Mouse (Mus musculus) adrenal gland (tissue): ENCODE measurements around the gene Amt.
"Not testable (repeated sequence)": the region's sequence is repeated elsewhere in the genome, so short reads cannot be mapped to it uniquely, and the experiment has no call there.

Source experiments
- intact Hi-C: fragments of 180-260 bp; cut with DNase I; formaldehyde crosslinking; loops from one replicate; pipeline ENCODE4 v1.15.1; 2025
- long read RNA-seq, 2 experiments: library from polyadenylated mRNA; unstranded; transcript quantifications; one replicate each; pipeline ENCODE4 v2.0.0; 2020; ENCODE audit warnings: borderline replicate concordance in 1 of 2; ENCODE audit not compliant: insufficient replicate concordance in 1 of 2

Amt gene
- long read RNA-seq, experiment 1, partial matches to known transcripts, result 0 of 1 reads
- long read RNA-seq, experiment 1, other reads (novel, unspliced or antisense), result 1 of 1 reads
- long read RNA-seq, experiment 2, result 0 reads

DNA sequence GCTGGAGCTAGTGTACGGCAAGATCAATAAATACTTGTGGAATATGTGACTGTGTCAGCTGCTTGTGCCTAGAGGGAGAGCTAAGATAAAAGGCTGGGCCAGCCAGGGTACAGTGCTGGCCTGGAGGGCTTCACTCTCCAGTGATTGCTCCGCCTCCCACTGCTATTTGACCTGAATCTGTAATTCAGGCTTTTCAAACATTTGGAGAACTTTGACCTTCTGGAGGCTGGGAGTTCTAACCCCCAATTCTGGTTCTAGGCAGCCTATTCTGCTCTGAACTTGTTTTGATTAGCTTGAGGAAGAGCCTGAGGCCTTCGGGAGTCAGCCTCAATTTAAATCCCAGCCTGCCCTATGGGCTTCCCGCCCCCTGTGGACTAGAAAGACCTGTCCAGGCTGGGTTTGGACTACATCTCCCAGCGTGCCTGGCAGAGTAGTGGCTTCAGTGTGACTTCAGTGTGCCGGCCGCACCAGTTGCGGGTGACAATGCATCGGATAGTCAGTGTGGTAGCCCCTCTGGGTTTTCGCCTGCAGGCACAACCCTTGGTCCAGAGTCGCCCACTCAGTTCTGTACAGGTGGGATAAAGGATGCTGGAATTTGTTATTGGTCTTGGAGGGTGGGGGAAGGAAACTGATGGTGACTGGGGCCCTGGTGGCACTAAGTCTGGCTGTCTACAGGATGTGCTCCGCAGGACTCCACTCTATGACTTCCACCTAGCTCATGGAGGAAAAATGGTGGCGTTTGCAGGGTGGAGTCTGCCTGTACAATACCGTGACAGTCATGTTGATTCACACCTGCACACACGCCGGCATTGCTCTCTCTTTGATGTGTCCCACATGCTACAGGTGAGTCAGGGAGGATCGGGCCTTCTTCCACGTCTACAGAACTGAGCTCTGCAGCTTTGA is at the start of gene Amt:
Gene Amt (plus strand): TSS at position 401 of the 903 bp plus-strand sequence.
- intact Hi-C loops, result no loop called here

DNA sequence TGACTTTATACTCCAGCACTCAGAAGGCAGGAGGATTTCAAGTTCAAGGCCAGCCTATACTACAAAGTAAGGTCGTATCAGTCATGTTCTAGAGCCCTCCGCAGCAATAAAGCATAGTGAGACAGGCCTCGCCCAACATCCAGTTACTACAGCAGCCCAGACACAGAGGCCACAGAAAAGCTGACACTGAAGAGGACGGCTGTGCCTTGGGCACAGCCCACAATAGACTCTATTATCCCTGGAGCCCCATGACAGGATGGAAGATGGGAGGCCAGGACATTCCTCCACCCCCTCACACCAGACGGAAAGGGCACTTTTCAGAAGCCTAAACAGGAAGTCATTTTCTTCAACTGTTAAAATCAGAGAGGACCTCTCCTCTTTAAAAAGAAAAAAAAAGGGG is 47.7 kb upstream of the Amt start:
- intact Hi-C loops, result no loop called here

DNA sequence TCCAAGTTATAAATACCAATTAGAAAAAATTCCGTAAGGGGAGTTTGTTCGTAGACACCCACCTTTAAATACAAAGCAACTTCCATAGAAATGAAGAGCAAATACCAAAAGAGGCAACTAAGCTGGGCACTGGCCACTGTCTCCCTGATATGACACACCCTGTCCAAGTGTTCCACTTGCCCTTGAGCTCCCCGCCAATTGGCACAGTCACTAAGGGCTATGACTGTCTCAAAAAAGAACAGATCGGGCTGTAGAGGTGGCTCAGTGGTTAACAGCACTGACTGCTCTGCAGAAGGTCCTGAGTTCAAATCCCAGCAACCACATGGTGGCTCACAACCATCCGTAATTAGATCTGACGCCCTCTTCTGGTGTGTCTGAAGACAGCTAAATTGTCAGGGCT is 44.8 kb upstream of the Amt start:
- intact Hi-C loops, result no loop called here

DNA sequence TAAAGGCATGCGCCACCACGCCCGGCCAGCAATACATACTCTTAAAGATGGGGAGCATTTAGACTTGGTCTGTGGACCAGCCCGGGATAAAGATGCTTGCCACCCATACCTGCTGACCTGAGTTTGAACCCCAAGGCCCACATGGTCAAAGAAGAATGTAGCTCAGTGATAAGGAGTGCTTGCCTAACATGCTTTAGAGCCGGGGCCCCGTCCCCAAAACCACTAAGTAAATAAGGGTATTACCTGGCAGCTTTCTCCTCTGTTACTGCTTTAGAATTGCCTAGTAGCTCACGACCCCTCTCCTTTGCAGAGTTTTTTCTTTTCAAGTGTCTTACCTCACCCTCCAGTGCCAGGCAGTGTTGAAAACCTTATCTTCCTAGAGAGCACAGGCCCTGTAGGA is 43.9 kb upstream of the Amt start:
- intact Hi-C loops, result no loop called here

DNA sequence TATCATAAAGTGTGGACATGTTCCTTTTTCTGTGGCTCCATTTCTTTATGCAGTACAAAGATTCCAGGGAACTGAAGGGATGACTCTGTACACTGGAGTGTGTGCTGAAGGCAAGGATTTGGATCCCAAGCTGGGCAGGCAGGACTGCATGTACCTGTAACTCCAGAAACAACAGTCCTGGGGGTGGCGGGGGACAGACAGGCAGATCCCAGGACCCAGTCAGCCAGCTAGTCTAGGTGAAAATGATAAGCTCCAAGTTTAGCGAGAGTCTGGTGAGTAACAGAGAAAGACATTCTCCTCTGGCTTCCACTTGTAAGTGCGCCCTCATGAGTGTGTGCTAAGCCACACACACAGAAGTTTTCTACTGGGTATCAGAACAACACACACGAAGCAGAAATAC is 36.1 kb upstream of the Amt start:
- intact Hi-C loops, result no loop called here

DNA sequence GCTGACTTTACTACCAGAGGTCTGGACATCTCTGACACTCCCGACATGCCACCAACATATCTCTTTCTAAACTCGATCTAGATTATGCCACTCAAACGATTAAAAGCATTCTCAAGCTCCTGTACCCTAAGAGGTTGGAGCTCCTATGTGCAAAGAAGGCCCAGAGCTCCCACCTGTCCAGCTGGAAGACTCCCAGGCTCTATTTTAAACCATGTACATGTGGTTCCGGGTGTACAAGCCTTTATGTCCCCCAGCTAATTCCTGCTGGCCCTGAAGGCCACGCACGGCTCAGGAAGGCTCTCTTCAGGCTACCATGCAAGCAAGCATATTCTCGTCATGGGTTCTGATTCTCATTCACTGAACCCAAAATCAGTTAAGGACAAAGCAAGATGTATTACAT is 34.8 kb upstream of the Amt start:
- intact Hi-C loops, result no loop called here

DNA sequence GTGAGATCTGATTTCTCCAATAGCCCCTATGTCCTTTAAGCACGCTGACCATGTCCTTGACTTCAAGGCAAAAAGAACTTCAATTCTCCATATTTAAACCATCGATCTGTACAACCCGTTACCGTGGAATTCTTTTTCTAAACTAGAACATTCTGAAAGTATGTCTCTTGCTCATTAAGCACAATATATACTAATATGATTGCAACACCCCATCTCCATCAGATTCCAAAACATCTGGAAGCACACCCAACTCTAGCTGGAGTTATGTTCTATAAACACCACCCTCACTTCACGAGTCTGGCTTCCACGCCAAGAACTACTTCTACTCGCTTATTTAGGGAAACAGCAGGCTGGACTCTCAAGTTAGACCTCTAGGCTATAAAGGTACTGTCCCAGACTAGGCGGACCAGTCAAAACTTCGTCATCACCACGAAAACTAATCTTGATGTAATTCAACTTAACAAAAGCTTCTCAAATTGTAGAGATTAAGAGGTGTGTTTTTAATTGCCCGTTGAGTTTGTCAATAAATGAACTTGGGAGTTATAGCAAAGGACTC is 34.1 kb upstream of the Amt start:
- intact Hi-C loops, result no loop called here

DNA sequence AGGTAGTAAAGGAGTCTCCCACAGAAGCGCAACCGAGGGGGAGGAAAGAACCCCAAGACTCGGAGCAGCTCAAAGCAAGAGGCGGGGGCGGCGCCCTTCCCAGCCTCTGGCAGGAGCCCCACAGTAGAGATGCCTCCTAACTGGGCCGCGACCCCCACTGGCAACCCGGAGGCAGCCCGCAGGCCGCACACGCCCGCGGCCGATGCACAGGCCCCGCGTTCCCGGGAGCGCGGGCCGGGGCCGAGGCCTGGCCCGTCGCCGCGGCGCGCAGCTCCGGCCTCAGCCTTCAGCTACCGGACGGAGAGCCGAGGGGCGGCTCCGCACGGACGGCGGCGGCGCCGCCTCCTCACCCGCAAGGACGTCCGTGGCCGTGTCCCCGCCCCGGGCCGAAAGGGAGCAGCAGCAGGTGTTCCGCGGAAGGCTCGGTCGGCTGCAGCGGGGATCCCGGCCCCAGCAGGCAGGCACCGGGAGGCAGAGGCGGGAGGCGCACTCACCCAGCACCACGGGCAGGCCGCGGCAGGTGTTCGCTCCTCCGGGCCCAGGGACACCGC is 33.4 kb upstream of the Amt start:
- intact Hi-C loops, result no loop called here

DNA sequence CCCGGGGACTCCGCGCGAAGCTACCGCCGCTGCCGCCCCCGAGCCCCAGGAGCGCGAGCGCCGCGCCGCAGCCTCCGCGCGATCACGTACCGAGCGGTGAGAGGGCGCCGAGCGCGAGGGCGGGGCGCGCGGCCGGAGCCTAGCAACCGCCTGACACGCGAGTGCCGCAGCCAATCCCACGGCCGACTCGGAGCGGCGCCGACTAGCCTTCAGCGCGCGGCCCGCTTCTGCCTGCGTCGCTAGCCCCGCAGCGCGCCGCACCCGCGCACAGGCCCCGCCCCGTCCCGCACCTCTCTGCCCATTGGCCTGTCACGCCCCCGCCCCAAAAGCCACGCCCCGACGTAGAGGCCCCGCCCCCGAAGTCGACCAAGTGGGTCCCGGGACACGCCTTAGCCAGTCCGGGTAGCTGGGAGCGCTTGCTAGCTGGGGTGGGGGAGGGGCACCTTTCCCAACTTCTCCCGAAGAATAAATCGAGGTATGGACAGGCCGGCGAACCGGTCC is 32.9 kb upstream of the Amt start, which contains the start of gene Dag1:
Gene Dag1 (minus strand): TSS at position 269 of the 501 bp plus-strand sequence.
- intact Hi-C loops, result no loop called here

DNA sequence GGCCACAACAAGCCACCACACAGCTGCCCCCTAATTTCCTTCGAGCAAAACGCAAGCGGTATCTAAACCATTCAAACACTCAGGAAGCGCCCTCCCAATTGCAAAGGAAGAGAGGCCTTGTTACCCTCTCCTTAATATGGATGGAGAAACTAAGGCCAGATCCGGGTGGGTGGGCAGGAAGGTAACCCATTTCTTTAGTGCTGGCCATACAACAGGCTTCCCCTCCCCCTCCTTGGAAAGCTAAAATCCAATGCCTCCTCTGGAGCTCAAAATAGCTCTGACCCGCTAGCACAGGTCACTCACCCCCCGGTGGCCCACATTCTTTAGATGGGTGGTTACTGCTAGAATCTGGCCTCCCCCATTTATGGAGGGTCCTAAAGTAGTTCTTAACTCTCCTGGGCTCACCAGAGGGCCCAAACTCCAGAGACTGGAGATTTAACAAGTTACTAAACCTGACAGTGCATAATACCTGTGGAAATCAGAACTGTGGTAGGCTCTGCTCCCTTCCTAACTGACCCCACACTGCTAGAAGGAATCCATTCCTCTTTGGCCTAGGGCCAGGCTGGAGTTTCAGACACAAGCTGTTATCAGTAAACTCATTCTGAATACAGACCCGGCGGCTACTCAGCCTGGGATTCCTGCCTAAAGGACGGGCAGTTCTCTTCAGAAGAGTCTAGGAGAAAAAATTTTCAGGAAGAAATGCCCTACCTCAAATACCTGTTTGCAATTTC is 32.3 kb upstream of the Amt start:
- intact Hi-C loops, result no loop called here

DNA sequence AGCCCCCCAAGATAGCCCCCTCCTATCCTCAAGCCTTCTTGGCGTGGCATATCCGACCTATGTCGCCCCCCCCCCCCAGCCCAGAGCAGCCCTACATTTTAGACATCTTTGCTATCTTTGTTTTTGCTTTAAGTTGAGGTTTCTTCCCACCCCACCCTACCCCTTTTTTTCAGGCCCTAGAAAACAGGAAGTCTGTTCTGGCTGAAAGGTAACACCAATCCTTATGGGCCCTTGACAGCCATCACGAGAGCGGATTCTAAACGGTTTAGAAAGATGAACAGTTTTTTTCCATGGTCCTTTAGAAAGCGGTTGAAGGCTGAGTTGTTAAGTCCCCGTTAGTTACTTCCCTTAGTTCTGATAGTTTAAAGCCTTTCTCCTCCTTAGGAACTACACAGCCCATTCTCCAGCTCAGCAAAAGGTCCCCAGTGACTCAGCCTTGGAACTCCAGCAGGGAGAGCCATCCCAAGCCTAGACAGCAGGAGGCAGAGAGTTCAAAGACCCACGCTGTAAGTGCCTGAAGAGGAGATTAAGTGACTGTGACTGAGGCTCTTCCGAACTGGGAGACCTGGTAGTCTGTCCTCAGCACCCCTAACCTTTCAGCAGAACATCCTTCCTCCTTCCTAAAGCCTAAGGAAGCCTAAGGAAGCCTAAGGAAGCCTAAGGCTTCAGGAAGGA is 30.3 kb upstream of the Amt start:
- intact Hi-C loops, result no loop called here

DNA sequence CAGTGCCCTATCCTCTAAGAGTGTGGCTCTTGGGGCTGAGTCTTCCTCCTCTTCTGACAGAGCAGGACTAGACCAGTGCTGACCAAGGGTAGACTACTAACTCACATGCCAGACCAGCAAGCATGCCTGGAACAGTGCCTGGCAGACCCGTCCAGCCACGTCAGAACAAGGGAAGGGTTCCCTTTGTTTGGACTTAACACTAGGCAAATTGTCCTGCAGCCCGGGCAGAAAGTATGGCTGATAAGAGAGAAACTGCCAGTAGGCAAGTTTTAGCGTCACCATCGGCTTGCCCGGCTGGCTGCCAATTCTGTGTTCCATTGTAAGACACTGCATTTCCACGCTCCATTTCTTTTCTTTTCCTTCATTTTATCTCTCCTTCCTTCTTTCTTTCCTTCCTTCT is 29.0 kb upstream of the Amt start:
- intact Hi-C loops, result no loop called here

DNA sequence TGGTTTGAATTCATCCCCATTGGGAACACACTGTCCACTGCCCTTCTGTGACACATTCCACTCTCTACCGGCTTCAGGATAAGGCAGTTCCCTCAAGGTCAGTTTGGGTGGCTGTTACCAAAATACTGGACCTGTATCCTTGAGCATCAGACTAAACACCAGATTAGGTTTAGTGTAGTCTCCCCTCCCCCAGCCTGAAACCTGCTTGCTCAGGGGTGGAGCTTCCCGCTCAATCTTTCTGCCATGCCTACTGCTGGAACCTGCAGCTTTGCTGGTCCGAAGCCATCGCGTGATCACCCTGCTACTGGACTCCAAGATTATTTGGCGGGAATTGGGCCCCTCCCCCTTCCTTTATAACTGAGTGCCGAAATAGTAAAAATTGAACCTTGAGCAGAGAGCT is 28.0 kb upstream of the Amt start:
- intact Hi-C loops, result not testable (repeated sequence)

DNA sequence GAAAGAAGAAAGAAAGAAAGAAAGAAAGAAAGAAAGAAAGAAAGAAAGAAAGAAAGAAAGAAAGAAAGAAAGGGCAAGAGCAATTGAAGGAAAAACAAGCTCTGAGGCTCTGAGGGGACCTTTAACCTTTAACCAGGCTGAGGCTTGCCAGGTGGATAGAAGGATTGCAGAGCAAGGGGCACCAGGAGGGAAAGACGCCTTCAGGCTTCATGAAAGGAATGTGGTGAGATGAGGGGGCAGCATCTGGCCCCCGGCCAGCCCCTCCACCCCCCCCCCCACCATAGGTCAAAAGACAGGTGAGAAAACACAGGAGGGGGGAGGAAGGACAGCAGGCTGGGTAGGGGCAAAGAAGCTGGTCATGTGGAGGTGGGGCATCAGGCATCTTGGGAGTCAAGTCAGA is 24.7 kb upstream of the Amt start:
- intact Hi-C loops, result no loop called here

DNA sequence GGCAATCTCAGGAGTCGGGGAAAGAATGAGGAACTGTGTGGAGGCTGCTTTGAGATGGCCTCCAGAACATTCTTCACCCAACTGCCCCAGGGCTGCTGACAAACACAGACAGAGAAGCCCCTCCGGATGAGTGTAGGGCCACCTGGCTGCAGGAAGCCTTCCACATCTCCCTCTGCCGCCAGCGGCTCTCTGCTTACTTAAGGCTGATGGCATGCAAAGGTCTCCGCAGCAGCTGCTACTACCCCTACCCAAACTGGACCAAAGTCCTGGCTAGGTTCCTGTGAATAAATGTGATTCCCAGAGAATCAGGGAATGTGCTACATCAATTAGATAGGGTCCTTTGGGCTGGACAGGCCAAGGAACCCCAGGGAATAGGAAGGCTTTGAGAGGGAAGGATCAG is 24.0 kb upstream of the Amt start:
- intact Hi-C loops, result no loop called here

DNA sequence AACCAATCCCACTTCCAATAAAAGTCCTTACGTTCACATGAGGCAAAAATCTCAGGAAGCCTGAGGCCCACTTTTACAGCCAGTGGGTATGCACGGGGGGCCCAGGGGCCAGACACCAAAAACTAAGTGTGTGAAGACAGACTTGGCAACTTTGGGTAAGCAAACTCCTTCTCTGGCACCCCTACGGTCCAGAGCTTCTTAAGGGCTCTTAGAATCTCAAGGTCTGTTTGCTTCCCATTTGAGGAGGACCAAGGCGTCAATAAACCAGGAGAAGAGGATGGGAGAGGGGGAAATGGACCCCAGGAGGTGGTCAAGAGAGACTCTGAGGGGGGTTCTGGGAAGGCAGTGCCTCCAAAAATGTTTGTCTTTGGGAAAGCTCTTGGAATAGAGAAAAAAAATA is 23.2 kb upstream of the Amt start:
- intact Hi-C loops, result no loop called here

DNA sequence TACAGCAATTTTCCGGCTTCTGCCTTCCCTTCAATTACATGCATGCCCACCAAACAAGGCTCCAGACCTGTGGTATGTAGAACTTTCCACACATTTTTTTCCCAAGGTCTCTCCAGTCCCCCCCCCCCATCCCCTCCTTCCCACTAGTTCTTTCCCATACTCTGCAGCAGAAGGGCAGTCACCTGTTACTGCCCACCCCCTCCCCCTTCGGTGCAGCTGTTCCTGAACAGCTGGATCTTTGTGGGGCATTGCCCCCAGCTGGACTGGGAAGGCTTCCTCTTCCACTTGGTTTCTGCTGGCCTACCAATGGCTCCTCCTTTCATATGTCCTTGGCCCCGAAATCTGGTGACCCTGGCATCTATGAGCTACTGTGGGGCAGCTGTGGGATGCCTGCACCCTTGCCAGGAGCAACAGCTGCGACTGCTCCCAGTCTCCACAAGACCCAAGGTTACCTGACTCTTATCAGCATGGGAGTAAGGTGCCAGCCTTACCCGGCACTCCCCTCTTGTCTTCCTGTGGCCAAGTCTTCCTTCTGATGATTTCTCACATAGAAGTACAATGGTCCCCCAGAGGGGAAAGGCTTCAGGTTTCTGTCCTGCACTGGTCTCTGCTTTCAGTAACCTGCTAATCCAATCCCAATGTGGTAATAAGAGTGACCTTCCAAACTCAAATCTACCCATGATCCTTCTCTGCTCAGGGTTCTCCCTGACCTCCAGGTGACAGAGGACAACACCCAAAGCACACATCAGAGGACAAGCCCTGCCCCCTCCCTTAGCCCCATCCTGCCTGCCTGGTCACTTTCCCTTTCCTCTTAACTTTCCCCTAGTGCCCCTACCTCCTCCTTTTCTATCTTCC is 21.9 kb upstream of the Amt start:
- intact Hi-C loops, result no loop called here

DNA sequence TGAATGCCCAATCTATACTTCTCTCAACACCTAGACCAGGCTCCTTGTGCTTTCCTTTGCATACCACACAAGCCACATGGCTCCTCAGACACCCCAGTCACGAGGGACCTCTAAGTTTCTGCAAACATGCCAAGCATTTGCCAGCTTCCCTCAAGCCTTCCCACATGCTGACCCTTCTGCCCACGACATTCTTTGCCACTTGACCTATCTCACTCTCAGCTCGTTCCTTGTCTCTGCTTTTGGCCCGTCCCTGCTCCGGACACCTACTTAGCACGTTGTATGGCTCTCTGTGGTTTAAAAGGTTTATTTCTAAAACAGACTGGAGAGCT is 21.4 kb upstream of the Amt start:
- intact Hi-C loops, result no loop called here

DNA sequence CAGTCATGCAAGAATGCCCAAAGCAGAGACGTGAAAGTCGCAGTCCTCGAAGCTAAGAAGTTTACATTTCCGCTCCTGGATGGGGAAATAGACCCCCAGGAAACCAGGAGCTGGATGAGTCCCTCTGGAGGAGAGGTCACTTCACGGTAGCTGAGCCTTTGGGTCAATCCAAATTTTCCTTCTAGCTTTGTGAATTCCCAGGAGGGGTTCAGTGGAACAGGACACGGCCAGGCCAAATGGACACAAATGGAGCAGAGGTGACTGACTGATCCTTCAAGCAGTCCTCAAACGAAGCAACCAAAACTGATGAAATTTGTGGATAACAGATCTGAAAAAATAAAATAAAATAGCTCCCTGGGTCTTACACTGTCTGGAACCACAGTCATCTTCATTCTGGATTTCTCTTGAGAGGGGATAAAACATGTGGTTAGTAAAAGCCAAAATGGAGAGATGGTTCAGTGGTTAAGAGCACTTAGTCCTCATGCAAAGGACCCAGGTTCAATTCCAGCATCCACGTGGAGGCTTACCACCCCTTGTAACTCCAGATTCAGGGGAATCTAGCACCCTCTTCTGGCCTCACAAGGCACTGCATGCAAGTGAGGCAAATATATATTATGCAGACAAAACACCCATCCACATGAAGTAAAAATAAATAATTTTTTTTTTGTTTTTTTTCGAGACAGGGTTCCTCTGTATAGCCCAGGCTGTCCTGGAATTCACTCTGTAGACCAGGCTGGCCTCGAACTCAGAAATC is 17.8 kb upstream of the Amt start:
- intact Hi-C loops, result no loop called here
